Mouse (Mus musculus) brain, embryonic 14.5 days (tissue): Measurements from ENCODE around the gene S100a8.

ENCODE experiments used
- CTCF ChIP-seq: fragments of 200-500 bp; IDR thresholded peaks from 2 replicates; pipeline ENCODE4 v1.5.1; 2012; ENCODE audit warnings: inconsistent platforms, mild to moderate bottlenecking, moderate library complexity, borderline replicate concordance; ENCODE audit not compliant: insufficient read depth, insufficient read length; ENCODE audit errors: extremely low read depth
- POLR2A ChIP-seq: fragments of 200-500 bp; IDR thresholded peaks from 2 replicates; pipeline ENCODE4 v1.6.1; 2012; ENCODE audit warnings: mild to moderate bottlenecking, inconsistent platforms, borderline replicate concordance; ENCODE audit not compliant: poor library complexity, insufficient read depth, insufficient read length, severe bottlenecking; ENCODE audit errors: extremely low read depth

DNA sequence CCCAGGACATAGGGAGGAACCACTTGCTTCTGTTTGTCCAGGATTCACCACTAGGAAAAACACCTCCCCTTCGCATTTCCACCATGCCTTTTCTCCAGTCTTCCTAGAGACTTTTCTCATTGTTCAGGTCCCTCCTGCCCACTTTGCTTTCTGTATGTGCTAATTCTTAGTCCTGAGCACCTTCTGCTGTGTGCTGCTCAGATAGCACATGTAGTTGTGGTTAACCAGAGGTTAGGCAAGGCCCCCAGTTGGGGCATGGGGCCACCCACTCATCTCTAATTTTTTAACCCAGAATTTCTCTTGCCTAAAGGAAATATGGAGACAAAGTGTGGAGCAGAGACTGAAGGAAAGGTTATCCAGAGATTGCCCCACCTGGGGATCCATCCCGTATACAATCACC, 33.5 kb downstream of the S100a8 start:
- no peak for TF ChIP-seq CTCF
- no peak for TF ChIP-seq POLR2A
